Mouse (Mus musculus) CD4-positive, CD25-positive, alpha-beta regulatory T cell, adult 9 weeks (primary cell): ENCODE data around the gene Olfr114. TPM values are rescaled to one million over a fixed set of nuclear protein-coding genes. Genes with fewer than 3 reads are reported as not detected.

Experiments
- polyA plus RNA-seq: library from polyadenylated mRNA; unstranded; fragments of 100-300 nt; shearing (Covaris generic); gene quantifications from one replicate; pipeline ENCODE4 v1.2.1, GENCODE M21; 2017

The Olfr114 gene
- polyA plus RNA-seq, result not detected

GRCm38 (mm10) chr17:37592643-37593042 lies at the start of gene Olfr114:
TSS of gene Olfr114 (minus strand) at chr17:37592743.

DNA sequence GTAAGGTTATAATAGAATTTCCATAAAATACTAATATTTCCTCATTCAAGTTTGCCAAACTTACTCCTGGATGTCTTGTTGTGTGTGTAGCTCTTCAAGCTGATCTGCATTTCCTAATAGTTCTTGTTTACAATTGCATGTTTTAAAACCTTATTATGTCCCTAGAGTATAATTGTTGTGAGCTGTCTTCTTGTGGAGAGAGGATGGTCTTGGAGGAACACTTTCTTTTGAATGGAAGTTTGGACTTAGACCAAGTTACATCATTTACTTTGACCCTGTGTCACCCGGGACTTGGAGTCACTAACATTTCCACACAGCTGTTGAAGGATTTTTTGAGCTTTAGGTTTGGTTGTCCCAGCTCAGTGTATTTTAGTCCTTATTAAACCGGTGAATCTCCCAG lies 34.5 kb upstream of the Olfr114 start, which contains the start of the genes Olfr115 and Olfr116:
Gene Olfr115 (minus strand): TSS at position 101 of the 400 bp plus-strand sequence.
Gene Olfr116 (minus strand): TSS at position 191 of the 400 bp plus-strand sequence.

GRCm38 (mm10) chr17:37577563-37577962 lies 15.0 kb downstream of the Olfr114 start, which contains the start of gene Olfr113:
TSS of gene Olfr113 (minus strand) at chr17:37577663.

GRCm38 (mm10) chr17:37569351-37569750 lies 23.2 kb downstream of the Olfr114 start, which contains the start of gene Olfr112:
TSS of gene Olfr112 (minus strand) at chr17:37569451.

Other genes with a start within 250 kb of the Olfr114 start
- not detected for gene Olfr104-ps, start 233.2 kb downstream of the Olfr114 start, polyA plus RNA-seq
- gene Olfr105-ps, start 213.7 kb downstream of the Olfr114 start, polyA plus RNA-seq, result 0.07 TPM
- not detected for gene Olfr106-ps, start 202.3 kb downstream of the Olfr114 start, polyA plus RNA-seq
- not detected for gene Olfr107, start 193.5 kb downstream of the Olfr114 start, polyA plus RNA-seq
- gene Olfr108, start 147.3 kb downstream of the Olfr114 start, polyA plus RNA-seq, result not detected
- not detected for gene Olfr109, start 133.8 kb downstream of the Olfr114 start, polyA plus RNA-seq
- gene H2-M2, start 109.2 kb downstream of the Olfr114 start, polyA plus RNA-seq, result 0.27 TPM
- gene Olfr110, start 100.3 kb downstream of the Olfr114 start, polyA plus RNA-seq, result not detected
- gene Olfr111, start 84.7 kb downstream of the Olfr114 start, polyA plus RNA-seq, result not detected
- not detected for gene Olfr112, start 23.3 kb downstream of the Olfr114 start, polyA plus RNA-seq
- gene Olfr113, start 15.1 kb downstream of the Olfr114 start, polyA plus RNA-seq, result not detected
- not detected for gene Olfr115, start 34.4 kb upstream of the Olfr114 start, polyA plus RNA-seq
- gene Olfr116, start 34.5 kb upstream of the Olfr114 start, polyA plus RNA-seq, result not detected
- not detected for gene Olfr117, start 71.0 kb upstream of the Olfr114 start, polyA plus RNA-seq
- gene Olfr118, start 74.2 kb upstream of the Olfr114 start, polyA plus RNA-seq, result not detected
- not detected for gene Olfr119, start 103.8 kb upstream of the Olfr114 start, polyA plus RNA-seq
- gene Olfr120, start 129.1 kb upstream of the Olfr114 start, polyA plus RNA-seq, result not detected
- gene Olfr121, start 156.1 kb upstream of the Olfr114 start, polyA plus RNA-seq, result not detected
- gene Olfr122, start 175.9 kb upstream of the Olfr114 start, polyA plus RNA-seq, result not detected
- not detected for gene Olfr123, start 200.8 kb upstream of the Olfr114 start, polyA plus RNA-seq
- gene Olfr124, start 207.1 kb upstream of the Olfr114 start, polyA plus RNA-seq, result not detected
- not detected for gene Olfr125, start 240.2 kb upstream of the Olfr114 start, polyA plus RNA-seq